Mouse (Mus musculus) neural tube, embryonic 11.5 days (tissue): Measurements from ENCODE around the gene Gm45717. TPM values are rescaled to one million over a fixed set of nuclear protein-coding genes. Genes with fewer than 3 reads are reported as not detected.

Experiments
- ATAC-seq: fragments of 200-750 bp; cut with Nextera tagmentation; 2 replicates; pipeline ENCODE4 v1.8.0; 2017; ENCODE audit warnings: moderate number of reproducible peaks, mild to moderate bottlenecking, moderate TSS enrichment, moderate library complexity; ENCODE audit not compliant: insufficient read depth, low FRiP score, low TSS enrichment
- DNase-seq: peaks from one replicate; pipeline ENCODE4 v3.0.0-alpha.2; 2015; ENCODE audit warnings: low spot score
- H3K27ac ChIP-seq: fragments of 300-500 bp; sonication (generic); 2 replicates; pipeline ENCODE4 v1.5.1; 2014; ENCODE audit warnings: low read depth, mild to moderate bottlenecking, low read length
- H3K27me3 ChIP-seq: fragments of 300-500 bp; sonication (generic); 2 replicates; pipeline ENCODE4 v1.6.1; 2014; ENCODE audit warnings: mild to moderate bottlenecking, low read length, mixed read lengths; ENCODE audit not compliant: control insufficient read depth, insufficient read depth
- H3K36me3 ChIP-seq: fragments of 300-500 bp; sonication (generic); 2 replicates; pipeline ENCODE4 v1.6.1; 2014; ENCODE audit warnings: mild to moderate bottlenecking, low read length, moderate library complexity, mixed read lengths; ENCODE audit not compliant: control insufficient read depth, insufficient read depth
- H3K4me1 ChIP-seq: fragments of 300-500 bp; sonication (generic); 2 replicates; pipeline ENCODE4 v1.6.1; 2014; ENCODE audit warnings: low read length, mixed read lengths; ENCODE audit not compliant: control insufficient read depth, insufficient read depth
- H3K4me2 ChIP-seq: fragments of 300-500 bp; sonication (generic); 2 replicates; pipeline ENCODE4 v1.6.1; 2014; ENCODE audit warnings: low read depth, mild to moderate bottlenecking, moderate library complexity
- H3K4me3 ChIP-seq: fragments of 300-500 bp; sonication (generic); 2 replicates; pipeline ENCODE4 v1.5.1; 2014; ENCODE audit warnings: low read depth, low read length
- H3K9ac ChIP-seq: fragments of 300-500 bp; sonication (generic); 2 replicates; pipeline ENCODE4 v1.6.1; 2014; ENCODE audit warnings: mild to moderate bottlenecking, low read length
- H3K9me3 ChIP-seq: fragments of 300-500 bp; sonication (generic); 2 replicates; pipeline ENCODE4 v1.6.1; 2016; ENCODE audit warnings: low read length; ENCODE audit not compliant: control insufficient read depth
- WGBS: fragments of 180-500 bp; shearing (Covaris S2); extraction: QIAGEN DNeasy Blood & Tissue Kit; methylation state at CpG from one replicate; pipeline ENCODE4 v1.1.7; 2014; 5-methylcytosine and 5-hydroxymethylcytosine counted together
- polyA plus RNA-seq: library from polyadenylated mRNA; unstranded; fragments of >200 nt; fragmentation: Nextera tagmentation; extraction: Ambion mirVana; gene quantifications from 2 replicates; pipeline ENCODE4 v1.2.1, GENCODE M21; 2014

The Gm45717 gene
- polyA plus RNA-seq, 1 experiment from 2014 or later: 0.69 TPM

- H3K4me3 ChIP-seq: no peak overlapping the region
- 94% methylated on average over 4 of the region's 4 CpGs for WGBS
- H3K9me3 ChIP-seq: no peaks in the 10 kb centered on the region
- peaks cover 10% of the 10 kb centered on the region for H3K4me1 ChIP-seq
- H3K36me3 ChIP-seq: peaks cover 2% of the 10 kb centered on the region; the same call in 1 of the 2 replicates
- no peak overlapping the region for H3K9ac ChIP-seq
- no peak overlapping the region for H3K27ac ChIP-seq
- ATAC-seq (no peak), DNase-seq (no peak)
- H3K4me2 ChIP-seq: no peak overlapping the region
- H3K27me3 ChIP-seq: no peaks in the 10 kb centered on the region
These were observed 12.4 kb downstream of the Gm45717 start for GRCm38 (mm10) chr7:140943356-140943755.

- Histone ChIP-seq H3K36me3 (peaks cover 1% of the 10 kb centered on the region; the same call in 1 of the 2 replicates), H3K4me3 (no peak overlapping the region), H3K4me2 (no peak overlapping the region), H3K9ac (no peak overlapping the region), H3K4me1 (peaks cover 10% of the 10 kb centered on the region), H3K27ac (no peak overlapping the region), H3K9me3 (no peaks in the 10 kb centered on the region), H3K27me3 (no peaks in the 10 kb centered on the region)
- ATAC-seq (no peak), DNase-seq (no peak)
- 93% methylated on average over 10 of the region's 10 CpGs for WGBS
These were observed 12.9 kb downstream of the Gm45717 start for GRCm38 (mm10) chr7:140942811-140943210.

GRCm38 (mm10) chr7:140942341-140942740, 13.4 kb downstream of the Gm45717 start:
- H3K9ac ChIP-seq: peak overlapping the region; percentile 59
- no peaks in the 10 kb centered on the region for H3K9me3 ChIP-seq
- no peak overlapping the region for H3K27ac ChIP-seq
- peaks cover 10% of the 10 kb centered on the region for H3K4me1 ChIP-seq
- DNase-seq (no peak), ATAC-seq (no peak)
- H3K27me3 ChIP-seq: no peaks in the 10 kb centered on the region
- peak overlapping the region; percentile 42 for H3K4me3 ChIP-seq
- H3K4me2 ChIP-seq: peak overlapping the region; percentile 57
- 67% methylated on average over 9 of the region's 9 CpGs for WGBS
- no peaks in the 10 kb centered on the region; the same call in 1 of the 2 replicates for H3K36me3 ChIP-seq

GRCm38 (mm10) chr7:140941222-140942051, 14.3 kb downstream of the Gm45717 start, which contains the start of gene Pgghg:
Gene Pgghg, plus strand, starts transcription at chr7:140941391.
- Histone ChIP-seq H3K9me3 (no peaks in the 10 kb centered on the region), H3K9ac (peak within 1 kb of the TSS; percentile 59), H3K27me3 (no peaks in the 10 kb centered on the region), H3K36me3 (no peaks in the 10 kb centered on the region; the same call in 1 of the 2 replicates), H3K4me1 (peaks cover 10% of the 10 kb centered on the region), H3K4me3 (peak within 1 kb of the TSS; percentile 42), H3K4me2 (peak within 1 kb of the TSS; percentile 57), H3K27ac (peak within 1 kb of the TSS; percentile 3; the same call in 1 of the 2 replicates)
- 4% methylated on average over 33 of the region's 33 CpGs for WGBS
- DNase-seq (peak; percentile 90), ATAC-seq (peak; percentile 85)

- Histone ChIP-seq H3K4me2 (no peak overlapping the region), H3K9ac (no peak overlapping the region), H3K4me1 (peaks cover 10% of the 10 kb centered on the region), H3K9me3 (no peaks in the 10 kb centered on the region), H3K27me3 (no peaks in the 10 kb centered on the region), H3K4me3 (no peak overlapping the region), H3K36me3 (no peaks in the 10 kb centered on the region), H3K27ac (no peak overlapping the region)
- ATAC-seq (no peak), DNase-seq (peak; percentile 45)
- 1% methylated on average over 8 of the region's 8 CpGs for WGBS
These were observed 16.0 kb downstream of the Gm45717 start for GRCm38 (mm10) chr7:140939669-140940171.

- no peak overlapping the region for H3K4me2 ChIP-seq
- DNase-seq (no peak), ATAC-seq (no peak)
- 21% methylated on average over 2 of the region's 2 CpGs for WGBS
- H3K36me3 ChIP-seq: no peaks in the 10 kb centered on the region
- H3K9ac ChIP-seq: no peak overlapping the region
- H3K27ac ChIP-seq: no peak overlapping the region
- H3K9me3 ChIP-seq: no peaks in the 10 kb centered on the region
- H3K4me1 ChIP-seq: peaks cover 10% of the 10 kb centered on the region
- H3K4me3 ChIP-seq: no peak overlapping the region
- H3K27me3 ChIP-seq: no peaks in the 10 kb centered on the region
These were observed 16.8 kb downstream of the Gm45717 start for GRCm38 (mm10) chr7:140938896-140939295.

- peaks cover 10% of the 10 kb centered on the region for H3K4me1 ChIP-seq
- H3K9me3 ChIP-seq: no peaks in the 10 kb centered on the region
- no peak overlapping the region for H3K4me2 ChIP-seq
- H3K9ac ChIP-seq: no peak overlapping the region
- no peak overlapping the region for H3K27ac ChIP-seq
- no peaks in the 10 kb centered on the region for H3K27me3 ChIP-seq
- DNase-seq (no peak), ATAC-seq (no peak)
- 40% methylated on average over 3 of the region's 3 CpGs for WGBS
- no peak overlapping the region for H3K4me3 ChIP-seq
- no peaks in the 10 kb centered on the region for H3K36me3 ChIP-seq
These were observed 17.3 kb downstream of the Gm45717 start for GRCm38 (mm10) chr7:140938436-140938835.

- WGBS: 87% methylated on average over 6 of the region's 6 CpGs
- H3K9ac ChIP-seq: no peak overlapping the region
- DNase-seq (no peak), ATAC-seq (no peak)
- H3K4me3 ChIP-seq: no peak overlapping the region
- no peaks in the 10 kb centered on the region for H3K9me3 ChIP-seq
- H3K27ac ChIP-seq: no peak overlapping the region
- H3K4me2 ChIP-seq: no peak overlapping the region
- peaks cover 7% of the 10 kb centered on the region for H3K4me1 ChIP-seq
- H3K36me3 ChIP-seq: no peaks in the 10 kb centered on the region
- peaks cover 20% of the 10 kb centered on the region for H3K27me3 ChIP-seq
These were observed 28.6 kb downstream of the Gm45717 start for GRCm38 (mm10) chr7:140927181-140927580.
